Mouse (Mus musculus) spleen, adult 2 months (tissue): ENCODE measurements around the gene Oard1.

Experiments
- CTCF ChIP-seq: fragments of 200-500 bp; IDR thresholded peaks from 2 replicates; pipeline ENCODE4 v1.5.1; 2011; ENCODE audit warnings: mild to moderate bottlenecking, inconsistent platforms; ENCODE audit not compliant: insufficient read depth, insufficient read length, insufficient replicate concordance; ENCODE audit errors: extremely low read depth
- POLR2A ChIP-seq: fragments of 200-500 bp; IDR thresholded peaks from 2 replicates; pipeline ENCODE4 v1.6.1; 2011; ENCODE audit warnings: low read depth, low read length, inconsistent platforms

GRCm38 (mm10) chr17:48403848-48404247 lies 6.0 kb upstream of the Oard1 start:
- no peak for TF ChIP-seq CTCF
- no peak for TF ChIP-seq POLR2A
